Mouse (Mus musculus): ENCODE results near the gene Trpm8. TPM values are rescaled to one million over a fixed set of nuclear protein-coding genes. Genes with fewer than 3 reads are reported as not detected.

Gene Trpm8
- total and polyA plus RNA-seq, 2 experiments from 2014 or later, result 0.36 to 0.38 TPM

GRCm38 (mm10) chr1:88322146-88322545 is 44.7 kb downstream of the Trpm8 start:
- no peaks in the 10 kb centered on the region for H3K27me3 ChIP-seq (ENCODE audit: insufficient read depth, low read length)
- H3K4me2 ChIP-seq (ENCODE audit: low read depth), result no peak overlapping the region
- ATAC-seq (no peak), DNase-seq (no peak)
- no peaks in the 10 kb centered on the region for H3K4me1 ChIP-seq (ENCODE audit: insufficient read depth)
- H3K36me3 ChIP-seq (ENCODE audit: insufficient read depth), result no peaks in the 10 kb centered on the region
- H3K9me3 ChIP-seq (ENCODE audit: low read length), result no peaks in the 10 kb centered on the region
- no peak for TF ChIP-seq CTCF (IDR thresholded peaks at IDR 0.05; ENCODE audit: low read depth)
- no peak overlapping the region for H3K27ac ChIP-seq (ENCODE audit: low read depth, low read length)
- H3K4me3 ChIP-seq (ENCODE audit: low read depth, low read length), result no peak overlapping the region
- H3K9ac ChIP-seq, result no peak overlapping the region

- no peaks in the 10 kb centered on the region for H3K36me3 ChIP-seq (ENCODE audit: insufficient read depth)
- ATAC-seq (no peak), DNase-seq (no peak)
- 85% methylated on average over 3 of the region's 3 CpGs for WGBS
- no peak overlapping the region for H3K9ac ChIP-seq
- no peak overlapping the region for H3K4me3 ChIP-seq (ENCODE audit: low read depth, low read length)
- no peaks in the 10 kb centered on the region for H3K9me3 ChIP-seq (ENCODE audit: low read length)
- no peak overlapping the region for H3K27ac ChIP-seq (ENCODE audit: low read depth, low read length)
- TF ChIP-seq CTCF (IDR thresholded peaks at IDR 0.05; ENCODE audit: low read depth), result no peak
- no peaks in the 10 kb centered on the region for H3K4me1 ChIP-seq (ENCODE audit: insufficient read depth)
- H3K4me2 ChIP-seq (ENCODE audit: low read depth), result no peak overlapping the region
- H3K27me3 ChIP-seq (ENCODE audit: insufficient read depth, low read length), result no peaks in the 10 kb centered on the region
Observed at GRCm38 (mm10) chr1:88323101-88323500, 45.6 kb downstream of the Trpm8 start.

- Histone ChIP-seq H3K9ac (no peak overlapping the region), H3K27me3 (ENCODE audit: insufficient read depth, low read length) (no peaks in the 10 kb centered on the region), H3K36me3 (ENCODE audit: insufficient read depth) (no peaks in the 10 kb centered on the region), H3K4me1 (ENCODE audit: insufficient read depth) (no peaks in the 10 kb centered on the region), H3K4me2 (ENCODE audit: low read depth) (no peak overlapping the region), H3K4me3 (ENCODE audit: low read depth, low read length) (no peak overlapping the region), H3K27ac (ENCODE audit: low read depth, low read length) (no peak overlapping the region), H3K9me3 (ENCODE audit: low read length) (no peaks in the 10 kb centered on the region)
- no peak for ATAC-seq
- no peak for TF ChIP-seq CTCF (IDR thresholded peaks at IDR 0.05; ENCODE audit: low read depth)
- 76% methylated on average over 9 of the region's 9 CpGs for WGBS
- no peak for DNase-seq
Observed at GRCm38 (mm10) chr1:88339481-88339880, 62.0 kb downstream of the Trpm8 start.

- no peaks in the 10 kb centered on the region for H3K9me3 ChIP-seq (ENCODE audit: low read length)
- no peak overlapping the region for H3K9ac ChIP-seq
- H3K4me3 ChIP-seq (ENCODE audit: low read depth, low read length), result no peak overlapping the region
- TF ChIP-seq CTCF (IDR thresholded peaks at IDR 0.05; ENCODE audit: low read depth), result no peak
- H3K4me2 ChIP-seq (ENCODE audit: low read depth), result no peak overlapping the region
- ATAC-seq (no peak), DNase-seq (no peak)
- no peaks in the 10 kb centered on the region for H3K27me3 ChIP-seq (ENCODE audit: insufficient read depth, low read length)
- no peak overlapping the region for H3K27ac ChIP-seq (ENCODE audit: low read depth, low read length)
- no peaks in the 10 kb centered on the region for H3K4me1 ChIP-seq (ENCODE audit: insufficient read depth)
- WGBS, result 92% methylated on average over 3 of the region's 3 CpGs
- no peaks in the 10 kb centered on the region for H3K36me3 ChIP-seq (ENCODE audit: insufficient read depth)
Observed at GRCm38 (mm10) chr1:88342615-88343014, 65.2 kb downstream of the Trpm8 start.

- no peak for TF ChIP-seq CTCF (IDR thresholded peaks at IDR 0.05; ENCODE audit: low read depth)
- no peak overlapping the region for H3K4me3 ChIP-seq (ENCODE audit: low read depth, low read length)
- H3K27me3 ChIP-seq (ENCODE audit: insufficient read depth, low read length), result no peaks in the 10 kb centered on the region
- H3K27ac ChIP-seq (ENCODE audit: low read depth, low read length), result no peak overlapping the region
- DNase-seq, result no peak
- no peaks in the 10 kb centered on the region for H3K9me3 ChIP-seq (ENCODE audit: low read length)
- H3K4me1 ChIP-seq (ENCODE audit: insufficient read depth), result no peaks in the 10 kb centered on the region
- 11% methylated on average over 3 of the region's 3 CpGs for WGBS
- no peak overlapping the region for H3K9ac ChIP-seq
- H3K4me2 ChIP-seq (ENCODE audit: low read depth), result no peak overlapping the region
- ATAC-seq, result peak; percentile 38; the same call in 1 of the 2 replicates
- H3K36me3 ChIP-seq (ENCODE audit: insufficient read depth), result no peaks in the 10 kb centered on the region
Observed at GRCm38 (mm10) chr1:88345580-88345979, 68.1 kb downstream of the Trpm8 start.

- Histone ChIP-seq H3K4me3 (ENCODE audit: low read depth, low read length) (no peak overlapping the region), H3K9ac (no peak overlapping the region), H3K4me2 (ENCODE audit: low read depth) (no peak overlapping the region), H3K27me3 (ENCODE audit: insufficient read depth, low read length) (no peaks in the 10 kb centered on the region), H3K27ac (ENCODE audit: low read depth, low read length) (no peak overlapping the region), H3K9me3 (ENCODE audit: low read length) (no peaks in the 10 kb centered on the region; the same call in 1 of the 2 replicates), H3K36me3 (ENCODE audit: insufficient read depth) (no peaks in the 10 kb centered on the region), H3K4me1 (ENCODE audit: insufficient read depth) (no peaks in the 10 kb centered on the region)
- TF ChIP-seq CTCF (IDR thresholded peaks at IDR 0.05; ENCODE audit: low read depth), result no peak
- DNase-seq (no peak), ATAC-seq (no peak)
- 87% methylated on average over 5 of the region's 5 CpGs for WGBS
Observed at GRCm38 (mm10) chr1:88348496-88349005, 71.1 kb downstream of the Trpm8 start.

GRCm38 (mm10) chr1:88350761-88351160 is 73.3 kb downstream of the Trpm8 start:
- no peaks in the 10 kb centered on the region for H3K36me3 ChIP-seq (ENCODE audit: insufficient read depth)
- WGBS, result 92% methylated on average over 9 of the region's 9 CpGs
- no peak overlapping the region for H3K27ac ChIP-seq (ENCODE audit: low read depth, low read length)
- H3K4me2 ChIP-seq (ENCODE audit: low read depth), result no peak overlapping the region
- no peak overlapping the region for H3K9ac ChIP-seq
- H3K9me3 ChIP-seq (ENCODE audit: low read length), result no peaks in the 10 kb centered on the region; the same call in 1 of the 2 replicates
- DNase-seq, result no peak
- H3K4me1 ChIP-seq (ENCODE audit: insufficient read depth), result no peaks in the 10 kb centered on the region
- TF ChIP-seq CTCF (IDR thresholded peaks at IDR 0.05; ENCODE audit: low read depth), result no peak
- no peaks in the 10 kb centered on the region for H3K27me3 ChIP-seq (ENCODE audit: insufficient read depth, low read length)
- no peak for ATAC-seq
- H3K4me3 ChIP-seq (ENCODE audit: low read depth, low read length), result no peak overlapping the region

Measured in forebrain, postnatal 0 days (tissue).